Mouse (Mus musculus) CD4-positive, CD25-positive, alpha-beta regulatory T cell, adult 2 months (primary cell): ENCODE measurements around the gene Eqtn.

ENCODE experiments used
- DNase-seq: peaks from one replicate; pipeline ENCODE4 v3.0.0-alpha.2; 2012; ENCODE audit warnings: low read depth, low spot score

Gene Eqtn

GRCm38 (mm10) chr4:94928743-94929142 lies at the start of gene Eqtn:
Gene Eqtn, minus strand, starts transcription at chr4:94928843.
- no peak for DNase-seq

GRCm38 (mm10) chr4:94973321-94973720 lies 44.7 kb upstream of the Eqtn start:
- no peak for DNase-seq

- no peak for DNase-seq
Observed at GRCm38 (mm10) chr4:94952773-94953172, 24.1 kb upstream of the Eqtn start.

GRCm38 (mm10) chr4:94941221-94941855 lies 12.7 kb upstream of the Eqtn start:
- DNase-seq = no peak

GRCm38 (mm10) chr4:94901780-94902179 lies 26.9 kb downstream of the Eqtn start:
- no peak for DNase-seq

GRCm38 (mm10) chr4:94900744-94901143 lies 27.9 kb downstream of the Eqtn start:
- DNase-seq = peak; percentile 10
